Mouse (Mus musculus): ENCODE measurements around the gene Napepld. TPM values are rescaled to one million over a fixed set of nuclear protein-coding genes. Genes with fewer than 3 reads are reported as not detected.

The Napepld gene
- 1 to 10 TPM; 1.3 to 1.4 TPM for total RNA-seq (2023)

DNA sequence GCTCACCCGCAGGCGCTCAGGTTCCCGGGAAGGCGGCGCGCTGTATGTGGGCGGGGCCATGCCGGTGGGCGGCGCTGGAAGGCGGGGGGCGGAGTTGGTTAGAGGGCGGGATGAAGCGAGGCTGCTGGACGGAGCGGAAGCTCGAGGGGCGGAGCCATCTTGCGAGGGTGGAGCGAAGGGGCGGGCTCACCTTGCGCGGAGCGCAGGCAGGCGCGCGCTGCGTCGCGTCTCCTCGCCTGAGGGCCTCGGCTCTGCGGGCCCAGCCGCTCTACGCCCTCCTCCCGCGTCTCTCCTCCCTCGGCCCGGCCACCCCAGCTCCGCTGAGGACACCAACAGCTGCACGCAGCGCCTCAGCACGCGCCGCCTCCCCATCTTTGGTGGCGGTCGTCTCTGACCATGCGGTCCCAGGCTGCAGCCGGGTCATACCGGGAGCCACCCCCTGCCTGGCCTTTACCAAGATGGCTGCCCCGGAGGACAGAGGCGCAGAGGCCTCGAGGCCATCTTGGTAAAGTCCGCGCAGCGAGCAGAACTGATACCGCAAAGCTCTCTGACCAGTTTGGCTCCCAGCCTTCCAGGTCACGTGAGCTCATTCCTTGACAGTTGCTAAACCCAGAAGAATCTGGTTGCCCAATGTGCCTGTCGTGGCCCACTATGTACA, at the start of gene Napepld:
TSS of gene Napepld (minus strand) at position 46 of the 658 bp plus-strand sequence.

DNA sequence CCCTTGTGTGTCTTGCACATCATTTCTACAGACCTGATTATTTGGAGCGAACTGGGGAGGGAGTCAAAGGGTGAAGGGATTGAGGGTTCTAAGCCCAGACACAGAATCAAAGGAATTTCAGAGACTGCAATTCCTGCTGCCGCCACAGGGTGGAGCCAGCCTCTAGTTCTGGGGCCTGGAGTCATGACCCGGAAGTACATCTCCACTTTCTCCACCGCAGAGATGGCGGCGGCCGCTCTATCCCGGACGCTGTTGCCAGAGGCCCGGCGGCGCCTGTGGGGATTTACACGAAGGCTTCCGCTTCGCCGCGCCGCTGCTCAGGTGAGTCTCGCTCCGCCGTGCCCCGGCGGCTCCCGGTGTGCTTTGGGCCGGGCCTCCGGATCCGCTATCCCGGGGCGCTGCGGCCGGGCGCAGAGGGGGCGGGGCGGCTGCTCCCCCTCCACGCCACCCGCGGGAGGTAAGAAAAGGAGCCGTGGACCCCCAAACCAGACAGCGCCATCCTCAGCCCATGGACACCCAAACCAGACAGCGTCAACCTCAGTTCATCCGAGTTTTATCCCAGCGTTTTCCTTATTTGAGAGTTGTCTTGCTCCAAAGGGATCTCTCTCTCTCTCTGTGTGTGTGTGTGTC, 35.9 kb upstream of the Napepld start, which contains the start of gene Pmpcb:
TSS of gene Pmpcb (plus strand) at position 186 of the 630 bp plus-strand sequence.

DNA sequence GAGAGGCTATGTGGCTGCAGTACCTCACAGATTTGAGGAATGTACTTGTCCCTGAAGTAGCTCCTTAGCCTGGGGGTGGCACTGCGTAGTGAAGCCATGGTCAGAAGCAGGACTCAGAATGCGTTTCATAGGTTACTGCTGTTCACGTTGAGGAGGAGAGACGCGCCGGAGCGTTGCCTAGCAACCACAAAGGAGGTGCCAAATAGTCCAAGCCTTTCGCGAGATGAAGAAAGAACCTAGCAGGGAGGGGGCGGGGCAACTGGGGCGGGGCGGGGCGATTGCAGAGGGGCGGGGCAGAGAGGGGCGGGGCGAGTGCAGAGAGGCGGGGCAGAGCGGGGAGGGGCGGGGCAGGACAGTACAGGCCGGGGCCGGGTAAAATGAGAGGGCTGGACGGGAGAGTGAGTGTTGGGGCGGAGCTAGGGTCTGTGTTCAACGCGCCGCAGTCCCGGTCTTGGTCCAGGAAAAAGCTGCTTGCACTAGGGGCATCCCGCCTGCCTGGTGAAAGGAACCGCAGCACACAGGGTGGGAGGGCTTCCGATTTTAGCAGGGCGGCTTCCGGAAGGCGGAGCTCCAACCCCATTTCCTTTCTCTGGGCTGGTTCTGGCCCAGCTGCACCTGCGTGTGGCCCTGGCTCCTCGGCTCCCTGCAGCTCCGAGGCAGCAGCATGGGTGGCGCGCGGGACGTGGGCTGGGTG, 55.6 kb downstream of the Napepld start, which contains the start of the genes Fbxl13 and Armc10:
TSS of gene Fbxl13 (minus strand) at position 196 of the 694 bp plus-strand sequence.
TSS of gene Armc10 (plus strand) at position 375 of the 694 bp plus-strand sequence.

Other genes starting within 250 kb of the Napepld start
- gene Lrrc17, start 157.8 kb downstream of the Napepld start, total RNA-seq (2023): not detected
- under 1 TPM in 1 of 2 experiments, not detected in 1; 0.44 TPM for gene Fbxl13, start 55.8 kb downstream of the Napepld start, total RNA-seq (2023)
- 1 to 10 TPM; 9.5 to 9.7 TPM for gene Armc10, start 55.6 kb downstream of the Napepld start, total RNA-seq (2023)
- 10 to 100 TPM; 45.7 to 47.7 TPM for gene Pmpcb, start 35.7 kb upstream of the Napepld start, total RNA-seq (2023)
- 10 to 100 TPM; 20.1 to 21.8 TPM for gene Dnajc2, start 83.9 kb upstream of the Napepld start, total RNA-seq (2023)
- gene Psmc2, start 83.9 kb upstream of the Napepld start, total RNA-seq (2023): 10 to 100 TPM; 54.0 to 60.1 TPM
- not detected for gene Slc26a5, start 164.2 kb upstream of the Napepld start, total RNA-seq (2023)